Mouse (Mus musculus) kidney, postnatal 0 days (tissue): ENCODE data around the gene Eef1a1. TPM values are rescaled to one million over a fixed set of nuclear protein-coding genes. Genes with fewer than 3 reads are reported as not detected.

Source experiments
- ATAC-seq: fragments of 200-750 bp; cut with Nextera tagmentation; replicated peaks from 2 replicates; pipeline ENCODE4 v1.8.0; 2017; ENCODE audit warnings: low read depth, moderate number of reproducible peaks, moderate TSS enrichment, moderate library complexity; ENCODE audit not compliant: low FRiP score
- DNase-seq: peaks from one replicate; pipeline ENCODE4 v3.0.0-alpha.2; 2016; ENCODE audit warnings: low spot score
- H3K27ac ChIP-seq: fragments of 300-500 bp; sonication (generic); 2 replicates; pipeline ENCODE4 v1.5.1; 2014; ENCODE audit warnings: mild to moderate bottlenecking
- H3K27me3 ChIP-seq: fragments of 300-500 bp; sonication (generic); 2 replicates; pipeline ENCODE4 v1.6.1; 2014; ENCODE audit warnings: low read length, mixed read lengths; ENCODE audit not compliant: insufficient read depth
- H3K36me3 ChIP-seq: fragments of 300-500 bp; sonication (generic); 2 replicates; pipeline ENCODE4 v1.6.1; 2014; ENCODE audit warnings: low read length, mixed read lengths; ENCODE audit not compliant: insufficient read depth
- H3K4me1 ChIP-seq: fragments of 300-500 bp; sonication (generic); replicated peaks from 2 replicates; pipeline ENCODE4 v1.6.1; 2014; ENCODE audit warnings: antibody characterized with exemption, low read length, mixed read lengths; ENCODE audit not compliant: insufficient read depth
- H3K4me2 ChIP-seq: fragments of 300-500 bp; sonication (generic); 2 replicates; pipeline ENCODE4 v1.6.1; 2014; ENCODE audit warnings: mild to moderate bottlenecking, low read length, moderate library complexity, mixed read lengths
- H3K4me3 ChIP-seq: fragments of 300-500 bp; sonication (generic); replicated peaks from 2 replicates; pipeline ENCODE4 v1.5.1; 2014; ENCODE audit warnings: low read depth, low read length
- H3K9ac ChIP-seq: fragments of 300-500 bp; sonication (generic); 2 replicates; pipeline ENCODE4 v1.6.1; 2014; ENCODE audit warnings: low read depth, low read length
- H3K9me3 ChIP-seq: fragments of 300-500 bp; sonication (generic); replicated peaks from 2 replicates; pipeline ENCODE4 v1.6.1; 2016; ENCODE audit warnings: low read length, inconsistent platforms, mixed read lengths
- CTCF ChIP-seq: IDR thresholded peaks from 2 replicates; pipeline ENCODE4 v1.5.1; 2016; ENCODE audit warnings: antibody characterized with exemption, low read depth, mild to moderate bottlenecking, moderate library complexity
- WGBS: fragments of 180-500 bp; shearing (Covaris S2); extraction: QIAGEN DNeasy Blood & Tissue Kit; methylation state at CpG from one replicate; pipeline ENCODE4 v1.1.7; 2014; 5-methylcytosine and 5-hydroxymethylcytosine counted together
- microRNA-seq: library from miRNA; unstranded; fragments of <30 nt; microRNA quantifications from one replicate; pipeline ENCODE4, GENCODE M21; 2016
- polyA plus RNA-seq: library from polyadenylated mRNA; unstranded; fragments of >200 nt; fragmentation: Nextera tagmentation; extraction: Ambion mirVana; gene quantifications from 2 replicates; pipeline ENCODE4 v1.2.1, GENCODE M21; 2015

Eef1a1 gene
- polyA plus RNA-seq, 1 experiment from 2014 or later: 4,728 TPM

DNA sequence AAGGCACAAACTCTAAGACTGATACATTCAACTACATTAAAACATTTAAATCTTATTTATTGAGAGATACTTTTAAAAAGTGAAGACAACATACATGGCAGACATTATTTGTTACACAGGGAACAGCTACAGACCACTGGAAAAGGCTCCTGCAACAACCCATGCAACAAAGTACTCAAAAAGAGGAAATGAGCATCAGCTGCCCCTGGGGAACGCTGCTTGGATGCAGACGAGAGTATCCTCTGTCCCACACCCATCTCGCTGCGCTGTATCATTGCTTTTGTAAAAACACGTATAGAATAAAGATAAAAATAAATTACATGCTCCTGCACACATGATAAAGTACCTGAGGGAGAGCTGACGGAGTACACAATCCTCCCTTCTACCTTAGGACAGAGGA, 58.5 kb downstream of the Eef1a1 start:
- no peaks in the 10 kb centered on the region for H3K9me3 ChIP-seq
- 0 out of 2 replicates have a peak, but pooled peaks cover 4% of the 10 kb centered on the region for H3K36me3 ChIP-seq
- H3K9ac ChIP-seq: no peak overlapping the region
- H3K27ac ChIP-seq: no peak overlapping the region
- no peak for ATAC-seq
- no peak for DNase-seq
- TF ChIP-seq CTCF: no peak
- H3K27me3 ChIP-seq: no peaks in the 10 kb centered on the region
- H3K4me3 ChIP-seq: no peak overlapping the region
- WGBS: 65% methylated on average over 6 of the region's 6 CpGs
- no peak overlapping the region for H3K4me2 ChIP-seq
- H3K4me1 ChIP-seq: no peaks in the 10 kb centered on the region

DNA sequence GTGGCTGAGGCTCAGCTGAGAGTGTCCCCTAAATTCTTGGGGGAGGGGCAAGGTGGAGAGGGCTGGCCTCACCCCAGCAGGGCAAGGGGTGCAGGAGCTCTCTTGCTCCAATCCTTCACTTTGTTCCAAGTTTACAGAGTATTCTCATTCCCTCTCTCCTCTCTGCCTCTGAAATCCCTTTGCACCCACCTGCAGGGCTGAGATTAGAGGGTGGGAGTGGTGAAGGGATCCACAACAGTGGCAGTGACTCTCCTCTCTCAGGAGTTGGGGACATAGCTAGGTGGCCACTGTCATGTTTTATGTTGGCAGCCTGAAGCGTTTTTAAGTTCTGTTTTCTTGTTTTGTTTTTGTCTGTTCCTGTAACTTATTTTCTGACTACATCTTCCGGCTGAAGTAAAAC, 59.4 kb downstream of the Eef1a1 start:
- TF ChIP-seq CTCF: no peak
- H3K4me3 ChIP-seq: no peak overlapping the region
- 63% methylated on average over 2 of the region's 2 CpGs for WGBS
- no peak overlapping the region for H3K27ac ChIP-seq
- no peaks in the 10 kb centered on the region for H3K4me1 ChIP-seq
- no peaks in the 10 kb centered on the region for H3K36me3 ChIP-seq
- H3K27me3 ChIP-seq: no peaks in the 10 kb centered on the region
- no peak for ATAC-seq
- H3K9me3 ChIP-seq: no peaks in the 10 kb centered on the region
- DNase-seq: no peak
- no peak overlapping the region for H3K9ac ChIP-seq
- H3K4me2 ChIP-seq: no peak overlapping the region

DNA sequence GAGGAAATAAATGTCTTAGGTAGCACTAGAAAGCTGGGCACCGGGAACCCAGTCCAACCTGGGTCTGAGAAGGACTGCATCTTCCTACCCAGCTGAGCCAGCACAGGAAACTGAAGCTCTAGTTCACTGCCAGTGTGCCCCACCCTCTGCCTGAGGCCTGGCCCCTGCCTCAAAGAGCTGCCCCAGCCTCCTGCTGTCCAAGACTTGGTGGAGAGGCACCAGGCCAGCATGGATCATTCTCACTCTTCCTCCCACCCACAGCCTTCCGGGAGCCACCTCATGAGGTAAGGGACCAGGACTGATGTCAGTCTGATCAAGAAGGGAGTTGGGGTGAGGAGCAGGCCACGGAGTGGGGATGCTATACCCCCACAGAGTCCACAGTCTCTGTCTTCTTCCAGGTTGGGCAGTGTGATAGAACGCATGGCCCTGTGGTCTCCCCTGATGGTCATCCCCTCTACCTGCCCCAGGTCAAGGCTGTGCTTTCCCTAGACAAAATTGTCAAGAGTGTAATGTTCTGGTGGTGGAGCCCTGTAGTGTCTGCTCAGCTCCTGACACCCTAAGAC, 60.0 kb downstream of the Eef1a1 start:
- Histone ChIP-seq H3K4me3 (no peak overlapping the region), H3K4me1 (no peaks in the 10 kb centered on the region), H3K9ac (no peak overlapping the region), H3K9me3 (no peaks in the 10 kb centered on the region), H3K27me3 (no peaks in the 10 kb centered on the region), H3K4me2 (no peak overlapping the region), H3K36me3 (no peaks in the 10 kb centered on the region), H3K27ac (no peak overlapping the region)
- no peak for DNase-seq
- no peak for ATAC-seq
- no peak for TF ChIP-seq CTCF
- WGBS: 85% methylated on average over 4 of the region's 4 CpGs

Small RNA genes lying within 50 kb of the gene (microRNA-seq; reads per million reads assigned to microRNA genes)
- not detected for gene Gm26377

Other genes starting within 250 kb of the Eef1a1 start
- gene Gm3776, start 232.0 kb downstream of the Eef1a1 start, polyA plus RNA-seq: 8.4 and 10.3 TPM in 2 replicates
- gene Gm10639, start 199.2 kb downstream of the Eef1a1 start, polyA plus RNA-seq: 77.2 and 80.9 TPM in 2 replicates
- not detected in 2 replicates for gene Omt2a, start 174.4 kb downstream of the Eef1a1 start, polyA plus RNA-seq
- not detected in 2 replicates for gene Omt2b, start 161.6 kb downstream of the Eef1a1 start, polyA plus RNA-seq
- 301 and 320 TPM in 2 replicates for gene Gsta2, start 133.4 kb downstream of the Eef1a1 start, polyA plus RNA-seq
- 0.20 and 0.24 TPM in 2 replicates for gene Dppa5a, start 121.0 kb downstream of the Eef1a1 start, polyA plus RNA-seq
- 2.9 and 3.0 TPM in 2 replicates for gene Ooep, start 110.4 kb downstream of the Eef1a1 start, polyA plus RNA-seq
- 0.22 TPM in 2 replicates for gene Ddx43, start 93.4 kb downstream of the Eef1a1 start, polyA plus RNA-seq
- 1.4 and 1.8 TPM in 2 replicates for gene Cgas, start 45.9 kb downstream of the Eef1a1 start, polyA plus RNA-seq
- 20.8 and 24.4 TPM in 2 replicates for gene Mto1, start 40.9 kb downstream of the Eef1a1 start, polyA plus RNA-seq
- gene Gm17324, start 40.4 kb downstream of the Eef1a1 start, polyA plus RNA-seq: 0.70 and 0.99 TPM in 2 replicates
- gene Slc17a5, start 98.9 kb upstream of the Eef1a1 start, polyA plus RNA-seq: 17.7 and 20.4 TPM in 2 replicates
- gene Cd109, start 126.4 kb upstream of the Eef1a1 start, polyA plus RNA-seq: 4.3 and 4.8 TPM in 2 replicates